Mouse (Mus musculus): ENCODE measurements at regions not wholly inside any gene's neighbourhood (a gene's known extent, or its start where the extent isn't known, plus 50 kb on each side); places are given as distances from the start of the nearest gene placed in this dataset.

DNA sequence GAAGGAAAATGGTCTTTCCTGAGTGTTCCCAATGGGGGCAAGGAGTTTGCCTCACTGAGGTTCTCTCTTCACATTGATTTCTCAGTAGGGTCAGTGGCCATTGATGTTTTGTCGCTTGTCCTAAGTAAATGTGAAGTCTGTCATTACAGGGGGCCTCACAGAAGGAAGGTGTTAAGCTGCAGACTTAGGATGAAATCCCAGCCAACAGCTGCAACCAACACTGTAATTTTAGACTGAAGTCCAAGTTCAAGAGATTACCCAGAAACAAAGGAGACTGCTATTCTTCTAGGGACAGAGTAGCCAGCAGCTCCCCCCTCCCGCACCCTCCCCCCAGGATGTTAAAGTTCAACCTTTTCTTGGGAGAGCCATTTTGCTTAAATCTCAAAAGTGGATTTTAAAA lies 176.0 kb downstream of the Tmsb4x start:
- H3K4me1 ChIP-seq (replicated peaks; ENCODE audit: control insufficient read depth, insufficient read depth, low read length) = no peaks in the 10 kb centered on the region
- H3K9me3 ChIP-seq (ENCODE audit: control insufficient read depth, low read length) = no peaks in the 10 kb centered on the region
- H3K36me3 ChIP-seq (ENCODE audit: control insufficient read depth, insufficient read depth, low read length) = no peaks in the 10 kb centered on the region
- no peak overlapping the region for H3K9ac ChIP-seq (ENCODE audit: low read depth, low read length)
- H3K4me3 ChIP-seq (ENCODE audit: low read depth, low read length) = no peak overlapping the region
- ATAC-seq (replicated peaks; ENCODE audit: low FRiP score) = no peak
- DNase-seq (ENCODE audit: low spot score) = no peak
- WGBS = 85% methylated on average over 2 of the region's 2 CpGs
- no peak overlapping the region for H3K4me2 ChIP-seq
- no peak overlapping the region for H3K27ac ChIP-seq (ENCODE audit: low read depth, low read length)
- H3K27me3 ChIP-seq (replicated peaks; ENCODE audit: control insufficient read depth, insufficient read depth, low read length) = peaks cover 3% of the 10 kb centered on the region; the same call in 1 of the 2 replicates

DNA sequence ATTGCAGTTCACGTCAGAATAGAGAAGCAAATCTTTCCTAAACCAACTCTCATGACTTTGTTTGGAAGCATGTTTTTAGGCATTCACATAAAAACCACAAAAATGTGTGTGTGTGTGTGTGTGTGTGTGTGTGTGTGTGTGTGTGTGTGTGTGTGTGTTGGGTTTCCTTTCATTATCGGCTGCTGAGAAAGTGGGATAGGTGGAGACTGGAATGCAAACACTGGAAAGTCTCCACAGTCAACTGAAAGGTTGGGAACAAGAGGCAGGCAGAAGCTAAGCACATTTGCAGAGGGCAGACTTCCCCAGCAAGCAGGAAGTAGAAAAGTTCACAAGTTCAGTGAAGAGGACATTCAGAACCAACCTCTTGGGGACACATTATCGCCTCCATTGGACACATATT lies 176.5 kb downstream of the Tmsb4x start:
- H3K36me3 ChIP-seq (ENCODE audit: control insufficient read depth, insufficient read depth, low read length) = no peaks in the 10 kb centered on the region
- H3K27me3 ChIP-seq (replicated peaks; ENCODE audit: control insufficient read depth, insufficient read depth, low read length) = peaks cover 3% of the 10 kb centered on the region; the same call in 1 of the 2 replicates
- H3K9me3 ChIP-seq (ENCODE audit: control insufficient read depth, low read length) = no peaks in the 10 kb centered on the region
- DNase-seq (ENCODE audit: low spot score) = no peak
- H3K4me3 ChIP-seq (ENCODE audit: low read depth, low read length) = no peak overlapping the region
- WGBS = 42% methylated on average over 3 of the region's 3 CpGs
- no peak overlapping the region for H3K27ac ChIP-seq (ENCODE audit: low read depth, low read length)
- H3K9ac ChIP-seq (ENCODE audit: low read depth, low read length) = no peak overlapping the region
- H3K4me2 ChIP-seq = no peak overlapping the region
- no peaks in the 10 kb centered on the region for H3K4me1 ChIP-seq (replicated peaks; ENCODE audit: control insufficient read depth, insufficient read depth, low read length)
- ATAC-seq (replicated peaks; ENCODE audit: low FRiP score) = no peak

DNA sequence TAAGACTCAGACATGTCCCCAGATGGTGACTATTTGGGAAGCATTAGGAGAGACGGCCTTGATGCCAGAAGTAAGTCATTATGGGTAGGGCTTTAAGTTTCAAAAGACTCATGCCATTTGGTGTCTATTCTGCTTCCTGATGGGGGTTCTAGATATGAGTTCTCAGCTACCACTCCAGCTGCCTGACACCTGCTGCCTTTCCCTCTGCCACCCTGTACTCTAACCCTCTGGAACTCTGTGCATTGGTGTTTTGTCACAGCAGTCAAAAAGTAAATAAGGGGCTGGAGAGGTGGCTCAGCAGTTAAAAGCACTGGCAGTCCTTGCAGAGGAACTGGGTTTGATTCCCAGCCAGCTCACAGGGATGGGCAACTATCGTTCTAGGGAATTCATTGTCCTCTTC lies 177.6 kb downstream of the Tmsb4x start:
- DNase-seq (ENCODE audit: low spot score) (no peak), ATAC-seq (replicated peaks; ENCODE audit: low FRiP score) (no peak)
- peaks cover 3% of the 10 kb centered on the region; the same call in 1 of the 2 replicates for H3K27me3 ChIP-seq (replicated peaks; ENCODE audit: control insufficient read depth, insufficient read depth, low read length)

DNA sequence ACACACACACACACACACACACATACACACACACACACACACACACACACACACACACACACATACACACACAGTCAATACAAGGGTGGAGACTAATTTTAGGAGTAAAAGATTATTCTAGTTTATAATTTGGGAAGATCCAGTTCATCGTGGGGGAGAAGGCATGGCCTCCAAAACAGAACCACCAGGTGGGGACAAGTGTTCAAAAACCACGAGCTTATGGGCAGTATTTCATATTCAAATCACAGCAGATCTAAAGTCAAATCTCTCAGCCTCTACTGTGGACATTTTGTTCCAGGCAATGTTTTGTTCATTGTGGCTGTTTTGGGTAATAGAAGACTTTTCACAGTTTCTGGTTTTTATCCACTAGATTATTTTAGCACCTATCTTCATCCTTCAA lies 193.5 kb downstream of the Tmsb4x start:
- peaks cover 12% of the 10 kb centered on the region for H3K27me3 ChIP-seq (replicated peaks; ENCODE audit: control insufficient read depth, insufficient read depth, low read length)
- no peak for DNase-seq (ENCODE audit: low spot score)
- no peak overlapping the region for H3K4me2 ChIP-seq
- H3K4me3 ChIP-seq (ENCODE audit: low read depth, low read length) = no peak overlapping the region
- H3K9ac ChIP-seq (ENCODE audit: low read depth, low read length) = no peak overlapping the region
- no peaks in the 10 kb centered on the region for H3K9me3 ChIP-seq (ENCODE audit: control insufficient read depth, low read length)
- 73% methylated on average over 2 of the region's 2 CpGs for WGBS
- H3K27ac ChIP-seq (ENCODE audit: low read depth, low read length) = no peak overlapping the region
- H3K4me1 ChIP-seq (replicated peaks; ENCODE audit: control insufficient read depth, insufficient read depth, low read length) = no peaks in the 10 kb centered on the region
- no peaks in the 10 kb centered on the region for H3K36me3 ChIP-seq (ENCODE audit: control insufficient read depth, insufficient read depth, low read length)
- ATAC-seq (replicated peaks; ENCODE audit: low FRiP score) = no peak

More for the DNA sequence above, 177.6 kb downstream of the Tmsb4x start:
- no peaks in the 10 kb centered on the region for H3K9me3 ChIP-seq (ENCODE audit: control insufficient read depth, low read length)
- H3K9ac ChIP-seq (ENCODE audit: low read depth, low read length) = no peak overlapping the region
- H3K36me3 ChIP-seq (ENCODE audit: control insufficient read depth, insufficient read depth, low read length) = no peaks in the 10 kb centered on the region
- no peak overlapping the region for H3K4me2 ChIP-seq
- no peak overlapping the region for H3K27ac ChIP-seq (ENCODE audit: low read depth, low read length)
- H3K4me3 ChIP-seq (ENCODE audit: low read depth, low read length) = no peak overlapping the region
- H3K4me1 ChIP-seq (replicated peaks; ENCODE audit: control insufficient read depth, insufficient read depth, low read length) = no peaks in the 10 kb centered on the region
- 79% methylated on average over 2 of the region's 2 CpGs for WGBS

DNA sequence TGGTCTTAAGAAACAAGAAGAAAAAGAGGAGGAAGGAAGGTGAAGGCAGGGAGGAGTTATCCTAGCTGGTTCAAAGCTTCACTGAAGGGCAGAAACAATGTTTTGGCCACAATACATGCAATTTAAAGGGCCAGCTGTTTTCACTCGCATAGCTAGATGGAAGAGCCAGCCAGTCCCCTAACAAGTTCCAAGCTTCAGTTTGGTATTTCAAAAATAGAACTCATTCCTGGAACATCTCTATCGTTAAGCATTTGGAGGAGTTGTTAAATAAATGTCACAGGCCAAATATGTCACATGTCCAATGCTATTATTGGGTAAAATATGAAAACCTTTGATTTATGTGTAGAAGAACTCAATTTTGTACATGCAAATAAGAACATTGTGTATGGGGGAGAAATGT lies 194.8 kb downstream of the Tmsb4x start:
- DNase-seq (ENCODE audit: low spot score) (no peak), ATAC-seq (replicated peaks; ENCODE audit: low FRiP score) (no peak)
- H3K27ac ChIP-seq (ENCODE audit: low read depth, low read length) = no peak overlapping the region
- H3K27me3 ChIP-seq (replicated peaks; ENCODE audit: control insufficient read depth, insufficient read depth, low read length) = peaks cover 6% of the 10 kb centered on the region
- H3K9me3 ChIP-seq (ENCODE audit: control insufficient read depth, low read length) = no peaks in the 10 kb centered on the region
- H3K4me2 ChIP-seq = no peak overlapping the region
- H3K9ac ChIP-seq (ENCODE audit: low read depth, low read length) = no peak overlapping the region
- H3K36me3 ChIP-seq (ENCODE audit: control insufficient read depth, insufficient read depth, low read length) = no peaks in the 10 kb centered on the region
- H3K4me3 ChIP-seq (ENCODE audit: low read depth, low read length) = no peak overlapping the region
- H3K4me1 ChIP-seq (replicated peaks; ENCODE audit: control insufficient read depth, insufficient read depth, low read length) = no peaks in the 10 kb centered on the region
- WGBS = 80% methylated on average over 2 of the region's 2 CpGs

DNA sequence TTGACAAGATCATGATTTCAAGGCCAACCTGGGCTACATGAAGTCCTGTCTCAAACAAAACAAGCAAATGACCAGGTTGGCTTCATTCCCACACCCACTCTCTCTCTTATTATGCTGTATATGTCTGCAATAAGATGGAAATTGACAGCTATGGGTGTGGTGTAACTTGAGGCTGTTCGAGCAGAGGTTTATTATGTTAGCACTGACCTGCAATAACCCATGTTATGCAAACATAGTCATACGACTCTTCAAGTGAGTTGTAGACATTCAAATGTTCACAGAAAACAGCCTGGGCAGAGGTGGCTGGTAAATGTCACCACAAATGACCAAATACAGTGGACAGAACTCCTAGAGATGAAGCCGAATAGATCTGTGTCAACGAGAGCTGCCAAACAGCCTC lies 196.2 kb downstream of the Tmsb4x start:
- Histone ChIP-seq H3K4me1 (replicated peaks; ENCODE audit: control insufficient read depth, insufficient read depth, low read length) (no peaks in the 10 kb centered on the region), H3K9me3 (ENCODE audit: control insufficient read depth, low read length) (no peaks in the 10 kb centered on the region), H3K27me3 (replicated peaks; ENCODE audit: control insufficient read depth, insufficient read depth, low read length) (peaks cover 6% of the 10 kb centered on the region), H3K27ac (ENCODE audit: low read depth, low read length) (no peak overlapping the region), H3K4me2 (no peak overlapping the region), H3K4me3 (ENCODE audit: low read depth, low read length) (no peak overlapping the region), H3K9ac (ENCODE audit: low read depth, low read length) (no peak overlapping the region), H3K36me3 (ENCODE audit: control insufficient read depth, insufficient read depth, low read length) (no peaks in the 10 kb centered on the region)
- ATAC-seq (replicated peaks; ENCODE audit: low FRiP score) (no peak), DNase-seq (ENCODE audit: low spot score) (no peak)
- 74% methylated on average over 4 of the region's 4 CpGs for WGBS

DNA sequence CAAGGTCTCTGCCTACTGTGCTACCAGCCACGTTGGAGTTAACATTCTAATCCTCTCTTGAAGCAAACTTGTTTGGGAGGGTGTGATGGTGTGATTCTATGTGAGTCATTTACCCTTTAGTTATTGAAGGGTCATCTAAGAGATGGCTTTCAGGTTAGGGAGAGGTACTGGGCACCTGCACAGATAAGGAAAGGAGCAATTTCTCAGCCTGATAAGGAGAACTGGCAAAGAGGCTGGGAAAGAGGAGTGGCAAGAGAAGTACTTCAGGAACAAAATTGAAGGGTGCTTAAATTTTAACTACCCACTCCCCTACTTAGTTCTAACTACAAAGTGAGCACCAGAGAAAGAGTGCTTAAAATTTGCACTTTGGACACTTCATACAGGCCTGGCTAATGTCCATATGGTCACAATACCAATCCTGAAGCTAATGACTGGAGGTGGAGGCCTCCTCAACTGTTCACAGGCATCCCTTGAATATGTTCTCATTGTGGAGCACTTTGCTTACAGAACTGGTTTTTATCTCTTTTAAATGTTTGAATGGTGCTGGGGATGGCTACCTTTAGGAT lies 197.1 kb downstream of the Tmsb4x start:
- Histone ChIP-seq H3K27me3 (replicated peaks; ENCODE audit: control insufficient read depth, insufficient read depth, low read length) (peaks cover 6% of the 10 kb centered on the region), H3K4me1 (replicated peaks; ENCODE audit: control insufficient read depth, insufficient read depth, low read length) (no peaks in the 10 kb centered on the region), H3K4me3 (ENCODE audit: low read depth, low read length) (no peak overlapping the region), H3K36me3 (ENCODE audit: control insufficient read depth, insufficient read depth, low read length) (no peaks in the 10 kb centered on the region), H3K9me3 (ENCODE audit: control insufficient read depth, low read length) (no peaks in the 10 kb centered on the region), H3K27ac (ENCODE audit: low read depth, low read length) (no peak overlapping the region), H3K4me2 (no peak overlapping the region), H3K9ac (ENCODE audit: low read depth, low read length) (no peak overlapping the region)
- 68% methylated on average over 1 of the region's 1 CpGs for WGBS
- ATAC-seq (replicated peaks; ENCODE audit: low FRiP score) (no peak), DNase-seq (ENCODE audit: low spot score) (no peak)

DNA sequence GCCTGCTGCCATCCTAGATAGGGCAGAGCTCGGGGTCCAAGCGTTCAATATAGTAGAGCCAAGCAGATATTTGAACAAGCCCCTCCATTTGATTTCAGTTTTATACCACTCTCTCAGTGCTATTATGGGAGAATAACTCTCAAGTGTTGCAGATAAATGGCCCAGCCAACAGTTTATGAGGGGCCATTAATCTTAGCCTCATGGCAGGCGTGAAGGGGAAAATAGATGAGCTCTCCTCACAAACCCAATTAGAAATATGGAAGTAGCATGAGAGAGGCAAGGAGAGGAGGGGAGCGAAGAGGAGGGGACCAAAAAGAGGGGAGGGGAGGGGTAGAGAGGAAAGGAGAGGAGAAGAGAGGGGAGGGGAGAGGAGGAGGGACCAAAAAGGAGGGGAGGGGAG lies 213.3 kb downstream of the Tmsb4x start:
- WGBS = 82% methylated on average over 4 of the region's 4 CpGs

DNA sequence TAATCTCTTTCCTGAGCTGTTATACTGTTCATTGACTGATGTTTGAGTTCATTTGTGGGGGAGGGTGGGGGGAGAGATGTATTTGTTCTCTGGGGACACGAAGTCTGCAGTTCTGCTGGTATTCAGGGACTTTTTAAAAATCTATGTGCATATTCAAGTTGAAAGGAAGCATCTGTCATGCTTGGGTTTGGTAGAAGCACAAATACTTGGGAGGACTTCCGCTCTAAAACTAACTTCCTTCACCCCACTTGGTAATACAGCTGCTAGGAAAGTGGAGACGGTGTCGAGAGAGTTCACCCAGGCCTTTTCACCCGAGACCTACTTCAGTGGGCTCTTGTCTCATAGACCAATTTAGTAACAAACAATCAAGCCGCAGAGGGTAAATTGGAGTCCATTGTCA lies 228.1 kb downstream of the Tmsb4x start:
- no peak for ATAC-seq (replicated peaks; ENCODE audit: low FRiP score)
- DNase-seq (ENCODE audit: low spot score) = no peak
- WGBS = 87% methylated on average over 6 of the region's 6 CpGs

More for the DNA sequence above, 213.3 kb downstream of the Tmsb4x start:
- H3K4me3 ChIP-seq (ENCODE audit: low read depth, low read length) = no peak overlapping the region
- no peaks in the 10 kb centered on the region for H3K36me3 ChIP-seq (ENCODE audit: control insufficient read depth, insufficient read depth, low read length)
- peaks cover 6% of the 10 kb centered on the region; the same call in 1 of the 2 replicates for H3K27me3 ChIP-seq (replicated peaks; ENCODE audit: control insufficient read depth, insufficient read depth, low read length)
- no peak for DNase-seq (ENCODE audit: low spot score)
- H3K27ac ChIP-seq (ENCODE audit: low read depth, low read length) = no peak overlapping the region
- no peaks in the 10 kb centered on the region for H3K4me1 ChIP-seq (replicated peaks; ENCODE audit: control insufficient read depth, insufficient read depth, low read length)
- H3K4me2 ChIP-seq = no peak overlapping the region
- H3K9ac ChIP-seq (ENCODE audit: low read depth, low read length) = no peak overlapping the region
- no peak for ATAC-seq (replicated peaks; ENCODE audit: low FRiP score)
- no peaks in the 10 kb centered on the region for H3K9me3 ChIP-seq (ENCODE audit: control insufficient read depth, low read length)

More for the DNA sequence above, 228.1 kb downstream of the Tmsb4x start:
- Histone ChIP-seq H3K27me3 (replicated peaks; ENCODE audit: control insufficient read depth, insufficient read depth, low read length) (no peaks in the 10 kb centered on the region), H3K4me1 (replicated peaks; ENCODE audit: control insufficient read depth, insufficient read depth, low read length) (no peaks in the 10 kb centered on the region), H3K4me3 (ENCODE audit: low read depth, low read length) (no peak overlapping the region), H3K9ac (ENCODE audit: low read depth, low read length) (no peak overlapping the region), H3K4me2 (no peak overlapping the region), H3K27ac (ENCODE audit: low read depth, low read length) (no peak overlapping the region), H3K36me3 (ENCODE audit: control insufficient read depth, insufficient read depth, low read length) (no peaks in the 10 kb centered on the region), H3K9me3 (ENCODE audit: control insufficient read depth, low read length) (no peaks in the 10 kb centered on the region)
